Mouse (Mus musculus): ENCODE results near the gene Adprm. TPM values are rescaled to one million over a fixed set of nuclear protein-coding genes. Genes with fewer than 3 reads are reported as not detected.

The Adprm gene
- polyA plus RNA-seq (2015; fragmentation: Nextera tagmentation; extraction: Ambion mirVana): 17.1 and 22.7 TPM in 2 replicates

GRCm38 (mm10) chr11:67052321-67052952 is at the start of gene Adprm, which contains the start of gene Sco1:
Gene Adprm (minus strand): TSS chr11:67052594.
Gene Sco1 (plus strand): TSS chr11:67052670.

GRCm38 (mm10) chr11:67078000-67078399 is 25.6 kb upstream of the Adprm start, which contains the start of gene Myh3:
Gene Myh3 (plus strand): TSS chr11:67078300.

GRCm38 (mm10) chr11:67024867-67025477 is 27.4 kb downstream of the Adprm start, which contains the start of gene Tmem220:
Gene Tmem220 (plus strand): TSS chr11:67025154.

Other genes with a start within 250 kb of the Adprm start
- gene Pirt, start 140.6 kb downstream of the Adprm start, polyA plus RNA-seq (2015; fragmentation: Nextera tagmentation; extraction: Ambion mirVana): not detected in 2 replicates
- gene Tmem238l, start 96.0 kb downstream of the Adprm start, polyA plus RNA-seq (2015; fragmentation: Nextera tagmentation; extraction: Ambion mirVana): not detected in 2 replicates
- gene Tmem220, start 27.4 kb downstream of the Adprm start, polyA plus RNA-seq (2015; fragmentation: Nextera tagmentation; extraction: Ambion mirVana): 1.1 TPM in 2 replicates
- 6.5 and 7.4 TPM in 2 replicates for gene Sco1, start 76 bp upstream of the Adprm start, polyA plus RNA-seq (2015; fragmentation: Nextera tagmentation; extraction: Ambion mirVana)
- 0.10 TPM in 1 of 2 replicates, not detected in the other for gene Myh3, start 25.7 kb upstream of the Adprm start, polyA plus RNA-seq (2015; fragmentation: Nextera tagmentation; extraction: Ambion mirVana)
- gene Myh2, start 118.4 kb upstream of the Adprm start, polyA plus RNA-seq (2015; fragmentation: Nextera tagmentation; extraction: Ambion mirVana): 0.23 TPM in 2 replicates
- gene Myh1, start 147.5 kb upstream of the Adprm start, polyA plus RNA-seq (2015; fragmentation: Nextera tagmentation; extraction: Ambion mirVana): 1.4 and 1.5 TPM in 2 replicates
- gene Myh4, start 185.4 kb upstream of the Adprm start, polyA plus RNA-seq (2015; fragmentation: Nextera tagmentation; extraction: Ambion mirVana): not detected in 2 replicates
- 3.1 and 3.2 TPM in 2 replicates for gene Myh8, start 224.5 kb upstream of the Adprm start, polyA plus RNA-seq (2015; fragmentation: Nextera tagmentation; extraction: Ambion mirVana)